Mouse (Mus musculus) gastrocnemius, postnatal 36 days (tissue): Measurements from ENCODE around the gene Mpnd. TPM values are rescaled to one million over a fixed set of nuclear protein-coding genes. Genes with fewer than 3 reads are reported as not detected.

Experiments
- total RNA-seq, 2 experiments: library from RNA; stranded (reverse); gene quantifications; 2 replicates each; pipeline ENCODE4 v1.2.3; 2021

Mpnd gene
- total RNA-seq, 2 experiments from 2014 or later, result 40.6 to 50.2 TPM

Other genes starting within 250 kb of the Mpnd start
- gene Zfp119a, start 126.8 kb upstream of the Mpnd start, total RNA-seq, result 1 to 10 TPM; 3.8 to 4.3 TPM
- 1 to 10 TPM; 2.1 to 2.7 TPM for gene Zfp959, start 113.6 kb upstream of the Mpnd start, total RNA-seq
- gene Zfp119b, start 56.2 kb upstream of the Mpnd start, total RNA-seq, result 1 to 10 TPM; 2.6 to 2.7 TPM
- gene Ebi3, start 53.1 kb upstream of the Mpnd start, total RNA-seq, result not detected
- 1 to 10 TPM; 7.8 to 8.8 TPM for gene Yju2, start 46.6 kb upstream of the Mpnd start, total RNA-seq
- not detected for gene Shd, start 35.2 kb upstream of the Mpnd start, total RNA-seq
- gene Fsd1, start 19.2 kb upstream of the Mpnd start, total RNA-seq, result not detected
- 1 to 10 TPM; 2.5 to 3.0 TPM for gene Stap2, start 127 bp upstream of the Mpnd start, total RNA-seq
- 10 to 100 TPM in 1 of 2 experiments, 1 to 10 TPM in 1; 9.9 to 10.6 TPM for gene Sh3gl1, start 30.9 kb downstream of the Mpnd start, total RNA-seq
- 1 to 10 TPM; 1.3 to 1.4 TPM for gene Chaf1a, start 34.7 kb downstream of the Mpnd start, total RNA-seq
- 10 to 100 TPM; 47.7 to 50.9 TPM for gene Ubxn6, start 69.3 kb downstream of the Mpnd start, total RNA-seq
- 10 to 100 TPM; 20.2 to 26.5 TPM for gene Hdgfl2, start 73.9 kb downstream of the Mpnd start, total RNA-seq
- gene Plin4, start 104.1 kb downstream of the Mpnd start, total RNA-seq, result 100 to 1,000 TPM; 242 to 290 TPM
- gene Plin5, start 111.9 kb downstream of the Mpnd start, total RNA-seq, result 10 to 100 TPM; 26.5 to 43.5 TPM
- gene Lrg1, start 116.3 kb downstream of the Mpnd start, total RNA-seq, result 10 to 100 TPM; 14.9 to 15.7 TPM
- gene Sema6b, start 134.6 kb downstream of the Mpnd start, total RNA-seq, result 1 to 10 TPM; 2.8 to 2.9 TPM
- gene Tnfaip8l1, start 156.8 kb downstream of the Mpnd start, total RNA-seq, result under 1 TPM; 0.41 to 0.64 TPM
- gene Mydgf, start 178.2 kb downstream of the Mpnd start, total RNA-seq, result 10 to 100 TPM; 16.9 to 17.6 TPM
- gene Dpp9, start 213.2 kb downstream of the Mpnd start, total RNA-seq, result 10 to 100 TPM; 31.6 to 32.2 TPM